13 mouse cellular contexts compared by ENCODE assay signal in genomic region chr2:163392436-163392835, GRCm38 (mm10). TPM values are rescaled to one million over a fixed set of nuclear protein-coding genes. Genes with fewer than 3 reads are reported as not detected.
A peak's percentile ranks its signal among the peaks of the same experiment; 100 is the strongest.
DNase-seq lines count a peak whose midpoint lies in the region; ATAC-seq and TF ChIP-seq lines count a peak whose summit lies in the region.
"Had no signal": no experiment of that assay in that cellular context is flagged by ENCODE, and none has a peak within 500 bp of the region (broad histone marks: within the 10 kb centered on the region; RNA-seq: fewer than 3 reads in every experiment).

No protein-coding gene starts in this region.

- intact Hi-C loops in heart, postnatal 14 days (cut with DNase I), result no loop called here
- intact Hi-C loops in left cerebral cortex, postnatal 14 days (cut with DNase I), result no loop called here

- DNase-seq in intestine, embryonic 14.5 days (ENCODE audit: low spot score), result no peak
- DNase-seq in heart, adult 18-20 months, result peak; percentile 80 to 86
- peak; percentile 74 to 83 for DNase-seq in heart, postnatal 14 days
- no peak for DNase-seq in adrenal gland, adult 2 months
- DNase-seq in left cerebral cortex, postnatal 14 days (ENCODE audit: low spot score in 2 of 2), result no peak
- DNase-seq: kidney, adult 8-10 months; liver; retina, postnatal 1 day had no signal

- no peak overlapping the region for H3K9ac ChIP-seq in intestine, embryonic 14.5 days (ENCODE audit: low read length)
- H3K9ac ChIP-seq in intestine, postnatal 0 days (ENCODE audit: low read depth, low read length), result no peak overlapping the region

- no peak for TF ChIP-seq POLR2A in small intestine, adult 2 months (IDR thresholded peaks at IDR 0.05; ENCODE audit: low read depth, low read length)

- WGBS in intestine, embryonic 14.5 days, result 58% methylated on average over 6 of the region's 6 CpGs
- WGBS in intestine, postnatal 0 days, result 55% methylated on average over 6 of the region's 6 CpGs
- 55% methylated on average over 6 of the region's 6 CpGs for WGBS in small intestine, adult 2 months

- H3K4me1 ChIP-seq in intestine, embryonic 14.5 days (replicated peaks; ENCODE audit: control insufficient read depth, insufficient read depth, low read length), result peaks cover 2% of the 10 kb centered on the region; the same call in 1 of the 2 replicates
- no peaks in the 10 kb centered on the region for H3K4me1 ChIP-seq in intestine, postnatal 0 days (replicated peaks; ENCODE audit: control insufficient read depth, insufficient read depth, low read length)
- no peaks in the 10 kb centered on the region for H3K4me1 ChIP-seq in small intestine, adult 2 months (ENCODE audit: control insufficient read depth, insufficient read depth, insufficient read length, low read length)

- peak overlapping the region; percentile 24; the same call in 1 of the 2 replicates for H3K4me2 ChIP-seq in intestine, embryonic 14.5 days (ENCODE audit: low read length)
- H3K4me2 ChIP-seq in intestine, postnatal 0 days (replicated peaks; ENCODE audit: low read depth), result no peak overlapping the region

- TF ChIP-seq CTCF in intestine, postnatal 0 days (IDR thresholded peaks at IDR 0.05; ENCODE audit: low read depth), result no peak
- no peak for TF ChIP-seq CTCF in small intestine, adult 2 months (IDR thresholded peaks at IDR 0.05; ENCODE audit: extremely low read depth, insufficient read length, insufficient replicate concordance, low read depth, low read length)

- no peak overlapping the region for H3K27ac ChIP-seq in intestine, embryonic 14.5 days (ENCODE audit: low read depth)
- H3K27ac ChIP-seq in intestine, postnatal 0 days (ENCODE audit: low read depth, low read length), result no peak overlapping the region
- H3K27ac ChIP-seq in small intestine, adult 2 months (ENCODE audit: insufficient read depth, low read depth, low read length), result 0 out of 2 replicates have a peak overlapping the region, but pooled peaks have one; percentile 12
- H3K27ac ChIP-seq: midbrain, embryonic 10.5 days had no signal

- no peaks in the 10 kb centered on the region for H3K27me3 ChIP-seq in intestine, embryonic 14.5 days (replicated peaks; ENCODE audit: control insufficient read depth, insufficient read depth, low read length)
- H3K27me3 ChIP-seq in intestine, postnatal 0 days (replicated peaks; ENCODE audit: control insufficient read depth, insufficient read depth, low read length), result no peaks in the 10 kb centered on the region
- H3K27me3 ChIP-seq in small intestine, adult 2 months (ENCODE audit: control insufficient read depth, insufficient read depth, low read length), result no peaks in the 10 kb centered on the region

- no peaks in the 10 kb centered on the region for H3K36me3 ChIP-seq in intestine, embryonic 14.5 days (ENCODE audit: control insufficient read depth, insufficient read depth, low read length)
- H3K36me3 ChIP-seq in intestine, postnatal 0 days (ENCODE audit: control insufficient read depth, insufficient read depth), result no peaks in the 10 kb centered on the region
- H3K36me3 ChIP-seq in small intestine, adult 2 months (ENCODE audit: control insufficient read depth, insufficient read depth, low read length), result no peaks in the 10 kb centered on the region
- H3K36me3 ChIP-seq: G1E; midbrain, embryonic 10.5 days had no signal

- H3K4me3 ChIP-seq in intestine, embryonic 14.5 days (ENCODE audit: low read depth, low read length), result no peak overlapping the region
- no peak overlapping the region for H3K4me3 ChIP-seq in intestine, postnatal 0 days (ENCODE audit: low read depth, low read length)
- no peak overlapping the region for H3K4me3 ChIP-seq in small intestine, adult 2 months (ENCODE audit: low read depth, low read length)
- H3K4me3 ChIP-seq: midbrain, embryonic 10.5 days had no signal

- no peak for ATAC-seq in intestine, embryonic 14.5 days (replicated peaks; ENCODE audit: low FRiP score, low TSS enrichment, low read depth)
- ATAC-seq in intestine, postnatal 0 days, result no peak
- ATAC-seq in megakaryocyte, adult 5-6 weeks (ENCODE audit: poor library complexity, severe bottlenecking), result no peak

- H3K9me3 ChIP-seq in intestine, embryonic 14.5 days (ENCODE audit: control insufficient read depth, low read length), result no peaks in the 10 kb centered on the region
- H3K9me3 ChIP-seq in intestine, postnatal 0 days (ENCODE audit: control insufficient read depth), result no peaks in the 10 kb centered on the region
- H3K9me3 ChIP-seq: G1E; midbrain, embryonic 10.5 days had no signal

RNA-seq across cellular contexts. Expression of gene Jph2, which starts 5.4 kb away (rescaled TPM):
- polyA plus RNA-seq in intestine, embryonic 14.5 days (2014; fragmentation: Nextera tagmentation; extraction: Ambion mirVana), result 5.6 and 5.9 TPM in 2 replicates
- 9.8 and 10.0 TPM in 2 replicates for polyA plus RNA-seq in intestine, postnatal 0 days (2015; fragmentation: Nextera tagmentation; extraction: Ambion mirVana)
- 100 to 1,000 TPM; 393 to 402 TPM for total RNA-seq in heart, adult 18-20 months (2021)
- 100 to 1,000 TPM; 401 to 402 TPM for total RNA-seq in heart, postnatal 14 days (2021)
- polyA plus RNA-seq in small intestine, adult 2 months (2012; rRNA removed), result 20.6 and 28.7 TPM in 2 replicates
- not detected in 2 replicates for total RNA-seq in megakaryocyte, adult 5-6 weeks (2015)
- total RNA-seq in megakaryocyte, adult 5-6 weeks (2017), result not detected in 2 replicates
- total RNA-seq in adrenal gland, adult 2 months (2021), result 1 to 10 TPM; 3.1 to 6.2 TPM
- polyA plus RNA-seq in adrenal gland, adult 2 months (2012; rRNA removed), result 8.2 and 8.3 TPM in 2 replicates
- under 1 TPM; 0.51 to 0.72 TPM for total RNA-seq in left cerebral cortex, postnatal 14 days (2021)
- polyA plus RNA-seq: G1E had no signal

RNA-seq across cellular contexts. Expression of gene Oser1, which starts 32.1 kb away (rescaled TPM):
- polyA plus RNA-seq in intestine, embryonic 14.5 days (2014; fragmentation: Nextera tagmentation; extraction: Ambion mirVana), result 88.9 and 97.7 TPM in 2 replicates
- polyA plus RNA-seq in intestine, postnatal 0 days (2015; fragmentation: Nextera tagmentation; extraction: Ambion mirVana), result 62.3 and 64.5 TPM in 2 replicates
- total RNA-seq in heart, adult 18-20 months (2021), result 10 to 100 TPM; 17.5 to 30.0 TPM
- 10 to 100 TPM; 22.3 to 25.3 TPM for total RNA-seq in heart, postnatal 14 days (2021)
- 5.0 and 12.2 TPM in 2 replicates for polyA plus RNA-seq in small intestine, adult 2 months (2012; rRNA removed)
- 85.9 and 98.4 TPM in 2 replicates for total RNA-seq in megakaryocyte, adult 5-6 weeks (2015)
- total RNA-seq in megakaryocyte, adult 5-6 weeks (2017), result 93.7 and 107 TPM in 2 replicates
- total RNA-seq in adrenal gland, adult 2 months (2021), result 10 to 100 TPM; 29.2 to 49.2 TPM
- polyA plus RNA-seq in adrenal gland, adult 2 months (2012; rRNA removed), result 3.0 TPM in 2 replicates
- 10 to 100 TPM; 20.5 to 21.4 TPM for total RNA-seq in left cerebral cortex, postnatal 14 days (2021)

RNA-seq across cellular contexts. Expression of gene Gdap1l1, which starts 45.8 kb away (rescaled TPM):
- 9.7 and 13.2 TPM in 2 replicates for polyA plus RNA-seq in intestine, embryonic 14.5 days (2014; fragmentation: Nextera tagmentation; extraction: Ambion mirVana)
- polyA plus RNA-seq in intestine, postnatal 0 days (2015; fragmentation: Nextera tagmentation; extraction: Ambion mirVana), result 2.3 and 2.4 TPM in 2 replicates
- total RNA-seq in heart, adult 18-20 months (2021), result not detected
- not detected for total RNA-seq in heart, postnatal 14 days (2021)
- 0.85 and 1.6 TPM in 2 replicates for polyA plus RNA-seq in small intestine, adult 2 months (2012; rRNA removed)
- not detected in 2 replicates for total RNA-seq in megakaryocyte, adult 5-6 weeks (2015)
- total RNA-seq in megakaryocyte, adult 5-6 weeks (2017), result not detected in 2 replicates
- total RNA-seq in adrenal gland, adult 2 months (2021), result 1 to 10 TPM; 2.2 to 4.2 TPM
- 6.5 and 8.7 TPM in 2 replicates for polyA plus RNA-seq in adrenal gland, adult 2 months (2012; rRNA removed)
- 10 to 100 TPM; 83.4 to 91.7 TPM for total RNA-seq in left cerebral cortex, postnatal 14 days (2021)
- polyA plus RNA-seq: G1E had no signal

Comparison
In these comparisons a context has a peak if more than half of its experiments do, and no peak if none do; other contexts are left out.
1. DNase-seq: peak in heart, adult 18-20 months (2 of 2) and heart, postnatal 14 days (2 of 2); none in intestine, embryonic 14.5 days (single experiment), adrenal gland, adult 2 months (single experiment) and left cerebral cortex, postnatal 14 days (0 of 2).
2. RNA of gene Jph2, which starts 5.4 kb away (total RNA-seq): 393 to 402 TPM in heart, adult 18-20 months and 401 to 402 TPM in heart, postnatal 14 days; 3.1 to 6.2 TPM in adrenal gland, adult 2 months, 0.51 to 0.72 TPM in left cerebral cortex, postnatal 14 days and not detected in megakaryocyte, adult 5-6 weeks; every median in the first group is over 10 times any median in the second.
3. RNA of gene Gdap1l1, which starts 45.8 kb away (total RNA-seq): 83.4 to 91.7 TPM in left cerebral cortex, postnatal 14 days; 2.2 to 4.2 TPM in adrenal gland, adult 2 months, not detected in heart, postnatal 14 days, not detected in heart, adult 18-20 months and not detected in megakaryocyte, adult 5-6 weeks; every median in the first group is over 10 times any median in the second.